Mouse (Mus musculus) hindbrain, embryonic 15.5 days (tissue): ENCODE data around the gene Mgat4a. TPM values are rescaled to one million over a fixed set of nuclear protein-coding genes. Genes with fewer than 3 reads are reported as not detected.

Source experiments
- ATAC-seq: fragments of 200-750 bp; cut with Nextera tagmentation; 2 replicates; pipeline ENCODE4 v1.8.0; 2017; ENCODE audit warnings: low read depth, moderate number of reproducible peaks, moderate TSS enrichment; ENCODE audit not compliant: low FRiP score
- H3K27ac ChIP-seq: fragments of 300-500 bp; sonication (generic); replicated peaks from 2 replicates; pipeline ENCODE4 v1.5.1; 2015; ENCODE audit warnings: mild to moderate bottlenecking, inconsistent platforms
- H3K27me3 ChIP-seq: fragments of 300-500 bp; sonication (generic); 2 replicates; pipeline ENCODE4 v1.6.1; 2015; ENCODE audit warnings: control low read depth, inconsistent platforms
- H3K36me3 ChIP-seq: fragments of 300-500 bp; sonication (generic); 2 replicates; pipeline ENCODE4 v1.6.1; 2015; ENCODE audit warnings: control low read depth, inconsistent platforms
- H3K4me1 ChIP-seq: fragments of 300-500 bp; sonication (generic); replicated peaks from 2 replicates; pipeline ENCODE4 v1.6.1; 2015; ENCODE audit warnings: control low read depth, inconsistent platforms
- H3K4me2 ChIP-seq: fragments of 300-500 bp; sonication (generic); 2 replicates; pipeline ENCODE4 v1.6.1; 2015; ENCODE audit warnings: moderate library complexity, mild to moderate bottlenecking, inconsistent platforms
- H3K4me3 ChIP-seq: fragments of 300-500 bp; sonication (generic); 2 replicates; pipeline ENCODE4 v1.5.1; 2015; ENCODE audit warnings: mild to moderate bottlenecking, inconsistent platforms
- H3K9ac ChIP-seq: fragments of 300-500 bp; sonication (generic); 2 replicates; pipeline ENCODE4 v1.6.1; 2015; ENCODE audit warnings: inconsistent platforms
- H3K9me3 ChIP-seq: fragments of 300-500 bp; sonication (generic); 2 replicates; pipeline ENCODE4 v1.6.1; 2016; ENCODE audit warnings: control low read depth, inconsistent platforms
- WGBS: fragments of 180-500 bp; shearing (Covaris S2); methylation state at CpG from one replicate; pipeline ENCODE4 v1.1.7; 2015; 5-methylcytosine and 5-hydroxymethylcytosine counted together
- polyA plus RNA-seq: library from polyadenylated mRNA; unstranded; fragments of >200 nt; fragmentation: Nextera tagmentation; extraction: Ambion mirVana; gene quantifications from 2 replicates; pipeline ENCODE4 v1.2.1, GENCODE M21; 2015

Mgat4a gene
- polyA plus RNA-seq, 1 experiment from 2014 or later: 9.3 TPM

GRCm38 (mm10) chr1:37407228-37407627 is 133.6 kb downstream of the Mgat4a start:
- H3K4me3 ChIP-seq: no peak overlapping the region
- no peak overlapping the region for H3K27ac ChIP-seq
- no peak overlapping the region for H3K9ac ChIP-seq
- no peak overlapping the region for H3K4me2 ChIP-seq
- H3K36me3 ChIP-seq: peaks cover 24% of the 10 kb centered on the region; the same call in 1 of the 2 replicates
- H3K27me3 ChIP-seq: no peaks in the 10 kb centered on the region
- no peak for ATAC-seq
- 77% methylated on average over 8 of the region's 8 CpGs for WGBS
- H3K9me3 ChIP-seq: no peaks in the 10 kb centered on the region
- H3K4me1 ChIP-seq: no peaks in the 10 kb centered on the region

- WGBS: 58% methylated on average over 2 of the region's 2 CpGs
- no peaks in the 10 kb centered on the region for H3K9me3 ChIP-seq
- H3K36me3 ChIP-seq: peaks cover 25% of the 10 kb centered on the region; the same call in 1 of the 2 replicates
- peak; percentile 42; the same call in 1 of the 2 replicates for ATAC-seq
- H3K4me1 ChIP-seq: no peaks in the 10 kb centered on the region
- no peaks in the 10 kb centered on the region for H3K27me3 ChIP-seq
- H3K9ac ChIP-seq: no peak overlapping the region
- H3K4me2 ChIP-seq: no peak overlapping the region
- no peak overlapping the region for H3K4me3 ChIP-seq
- H3K27ac ChIP-seq: no peak overlapping the region
Measured at GRCm38 (mm10) chr1:37405137-37405536, 135.7 kb downstream of the Mgat4a start.

- 62% methylated on average over 4 of the region's 4 CpGs for WGBS
- H3K36me3 ChIP-seq: peaks cover 34% of the 10 kb centered on the region
Measured at GRCm38 (mm10) chr1:37401687-37402086, 139.1 kb downstream of the Mgat4a start.

GRCm38 (mm10) chr1:37399734-37400133 is 141.1 kb downstream of the Mgat4a start:
- no peak overlapping the region for H3K27ac ChIP-seq
- ATAC-seq: no peak
- no peaks in the 10 kb centered on the region for H3K9me3 ChIP-seq
- 74% methylated on average over 8 of the region's 8 CpGs for WGBS
- peaks cover 46% of the 10 kb centered on the region for H3K36me3 ChIP-seq
- H3K4me1 ChIP-seq: no peaks in the 10 kb centered on the region
- H3K27me3 ChIP-seq: no peaks in the 10 kb centered on the region
- no peak overlapping the region for H3K4me3 ChIP-seq
- H3K4me2 ChIP-seq: no peak overlapping the region
- H3K9ac ChIP-seq: no peak overlapping the region

More at GRCm38 (mm10) chr1:37401687-37402086, 139.1 kb downstream of the Mgat4a start:
- Histone ChIP-seq H3K4me2 (no peak overlapping the region), H3K27ac (no peak overlapping the region), H3K9ac (no peak overlapping the region), H3K9me3 (no peaks in the 10 kb centered on the region), H3K27me3 (no peaks in the 10 kb centered on the region), H3K4me3 (no peak overlapping the region), H3K4me1 (no peaks in the 10 kb centered on the region)
- ATAC-seq: no peak

GRCm38 (mm10) chr1:37398961-37399360 is 141.9 kb downstream of the Mgat4a start:
- H3K27ac ChIP-seq: no peak overlapping the region
- H3K36me3 ChIP-seq: peaks cover 52% of the 10 kb centered on the region
- no peaks in the 10 kb centered on the region for H3K9me3 ChIP-seq
- no peak for ATAC-seq
- H3K9ac ChIP-seq: no peak overlapping the region
- H3K4me3 ChIP-seq: no peak overlapping the region
- no peaks in the 10 kb centered on the region for H3K27me3 ChIP-seq
- WGBS: 67% methylated on average over 3 of the region's 3 CpGs
- H3K4me2 ChIP-seq: no peak overlapping the region
- no peaks in the 10 kb centered on the region for H3K4me1 ChIP-seq

GRCm38 (mm10) chr1:37396481-37396880 is 144.3 kb downstream of the Mgat4a start:
- Histone ChIP-seq H3K9ac (no peak overlapping the region), H3K27ac (no peak overlapping the region), H3K27me3 (no peaks in the 10 kb centered on the region), H3K4me3 (no peak overlapping the region), H3K9me3 (no peaks in the 10 kb centered on the region), H3K4me2 (no peak overlapping the region), H3K4me1 (no peaks in the 10 kb centered on the region), H3K36me3 (peaks cover 56% of the 10 kb centered on the region)
- no peak for ATAC-seq
- WGBS: 74% methylated on average over 1 of the region's 1 CpGs

GRCm38 (mm10) chr1:37393174-37393573 is 147.6 kb downstream of the Mgat4a start:
- ATAC-seq: no peak
- no peak overlapping the region for H3K9ac ChIP-seq
- H3K36me3 ChIP-seq: peaks cover 66% of the 10 kb centered on the region

More at GRCm38 (mm10) chr1:37393174-37393573, 147.6 kb downstream of the Mgat4a start:
- Histone ChIP-seq H3K4me2 (no peak overlapping the region), H3K9me3 (no peaks in the 10 kb centered on the region), H3K4me1 (no peaks in the 10 kb centered on the region), H3K4me3 (no peak overlapping the region), H3K27ac (no peak overlapping the region), H3K27me3 (no peaks in the 10 kb centered on the region)
- 69% methylated on average over 5 of the region's 5 CpGs for WGBS

Other genes starting within 250 kb of the Mgat4a start
- gene Inpp4a, start 241.2 kb downstream of the Mgat4a start, polyA plus RNA-seq: 69.9 and 73.5 TPM in 2 replicates
- 59.8 and 60.1 TPM in 2 replicates for gene Coa5, start 110.9 kb downstream of the Mgat4a start, polyA plus RNA-seq
- 116 and 121 TPM in 2 replicates for gene Unc50, start 110.9 kb downstream of the Mgat4a start, polyA plus RNA-seq
- 2.5 and 3.2 TPM in 2 replicates for gene 2010300C02Rik, start 179.1 kb upstream of the Mgat4a start, polyA plus RNA-seq